Mouse (Mus musculus) MEL (cell line): Measurements from ENCODE around the gene Add2.

Experiments used
- BHLHE40 ChIP-seq: IDR thresholded peaks from 2 replicates; pipeline ENCODE4 v1.6.1; 2012; ENCODE audit warnings: low read depth, mild to moderate bottlenecking, inconsistent platforms, low read length, improper control_type of control experiment, borderline replicate concordance
- CTCF ChIP-seq, 3 experiments: IDR thresholded peaks in 2 of 3; conservative IDR thresholded peaks in 1 of 3; 2 replicates each; pipeline ENCODE4 v1.5.1; 2011 to 2012; ENCODE audit warnings: low read length in 3 of 3, low read depth in 2 of 3, mild to moderate bottlenecking in 2 of 3, improper control_type of control experiment in 1 of 3, inconsistent platforms in 1 of 3, mixed read lengths in 1 of 3, moderate library complexity in 1 of 3; ENCODE audit not compliant: control insufficient read depth in 1 of 3, insufficient read depth in 1 of 3, poor library complexity in 1 of 3, severe bottlenecking in 1 of 3
- ELF1 ChIP-seq: IDR thresholded peaks from 2 replicates; pipeline ENCODE4 v1.6.1; 2014; ENCODE audit warnings: low read depth, mild to moderate bottlenecking, inconsistent platforms, low read length, improper control_type of control experiment, moderate library complexity
- EP300 ChIP-seq, 2 experiments: IDR thresholded peaks; 2 replicates each; pipeline ENCODE4 v1.6.1; 2011; ENCODE audit warnings: improper control_type of control experiment in 2 of 2, low read length in 2 of 2, low read depth in 1 of 2, mild to moderate bottlenecking in 1 of 2
- GABPA ChIP-seq: IDR thresholded peaks from 2 replicates; pipeline ENCODE4 v1.6.1; 2012; ENCODE audit warnings: low read depth, mild to moderate bottlenecking, inconsistent platforms, low read length, improper control_type of control experiment, moderate library complexity
- GATA1 ChIP-seq: IDR thresholded peaks from 2 replicates; pipeline ENCODE4 v1.6.1; 2011; ENCODE audit warnings: low read depth, low read length, improper control_type of control experiment
- MYC ChIP-seq: IDR thresholded peaks from 2 replicates; pipeline ENCODE4 v1.6.1; 2011; ENCODE audit warnings: low read depth, mild to moderate bottlenecking, low read length, improper control_type of control experiment, moderate library complexity
- POLR2A ChIP-seq, 2 experiments: IDR thresholded peaks; 2 replicates each; pipeline ENCODE4 v1.6.1; 2011 to 2012; ENCODE audit warnings: low read length in 2 of 2, mild to moderate bottlenecking in 2 of 2, control low read depth in 1 of 2, improper control_type of control experiment in 1 of 2, low read depth in 1 of 2, moderate library complexity in 1 of 2; ENCODE audit not compliant: control insufficient read depth in 1 of 2, insufficient read depth in 1 of 2, poor library complexity in 1 of 2
- RCOR1 ChIP-seq: IDR thresholded peaks from 2 replicates; pipeline ENCODE4 v1.6.1; 2012; ENCODE audit warnings: low read depth, mild to moderate bottlenecking, inconsistent platforms, low read length, improper control_type of control experiment
- USF1 ChIP-seq: IDR thresholded peaks from 2 replicates; pipeline ENCODE4 v1.6.1; 2014; ENCODE audit warnings: low read depth, mild to moderate bottlenecking, inconsistent platforms, low read length, improper control_type of control experiment, moderate library complexity

- TF ChIP-seq USF1 (no peak), GATA1 (no peak), CTCF (IDR thresholded peaks at IDR 0.05 in 2 of 3, conservative IDR thresholded peaks at IDR 0.05 in 1 of 3; ENCODE audit: control insufficient read depth in 1 of 3, insufficient read depth in 1 of 3, low read depth in 2 of 3, low read length in 3 of 3, poor library complexity in 1 of 3, severe bottlenecking in 1 of 3) (no peak), EP300 (IDR thresholded peaks at IDR 0.05; ENCODE audit: low read depth in 1 of 2, low read length in 2 of 2) (no peak), ELF1 (no peak), POLR2A (IDR thresholded peaks at IDR 0.05; ENCODE audit: control insufficient read depth in 1 of 2, insufficient read depth in 1 of 2, low read depth in 1 of 2, low read length in 2 of 2, poor library complexity in 1 of 2) (no peak), MYC (no peak), BHLHE40 (no peak), RCOR1 (no peak), GABPA (no peak)
Observed at GRCm38 (mm10) chr6:86060170-86060569, 31.7 kb downstream of the Add2 start.
